Mouse (Mus musculus): ENCODE results near the gene Ddx47. TPM values are rescaled to one million over a fixed set of nuclear protein-coding genes. Genes with fewer than 3 reads are reported as not detected.

Ddx47 gene
- total and polyA plus RNA-seq, 3 experiments = 102 to 117 TPM; not detected in 1

- H3K4me3 ChIP-seq (ENCODE audit: control insufficient read depth in 1 of 2, insufficient read depth in 1 of 2, low read depth in 2 of 2, low read length in 2 of 2) = no peak overlapping the region
- H3K27me3 ChIP-seq (ENCODE audit: control insufficient read depth in 1 of 2, insufficient read depth in 2 of 2, low read length in 2 of 2) = no peaks in the 10 kb centered on the region
- H3K36me3 ChIP-seq (ENCODE audit: control insufficient read depth in 1 of 2, insufficient read depth in 2 of 2, low read length in 2 of 2) = peaks cover 9 to 21% of the 10 kb centered on the region in 2 experiments; a peak in 3 of 4 replicates
- H3K9me3 ChIP-seq (replicated peaks; ENCODE audit: insufficient read depth, low read length) = no peaks in the 10 kb centered on the region
- no peaks in the 10 kb centered on the region for H3K79me2 ChIP-seq (ENCODE audit: control insufficient read depth, insufficient read depth, low read length, poor library complexity)
- no peak overlapping the region for H3K27ac ChIP-seq (ENCODE audit: control insufficient read depth, low read depth, low read length)
- H3K9ac ChIP-seq (ENCODE audit: control insufficient read depth, low read depth, low read length, poor library complexity, severe bottlenecking) = no peak overlapping the region
- TF ChIP-seq SIN3A (IDR thresholded peaks at IDR 0.05; ENCODE audit: low read length) = no peak
- TF ChIP-seq USF1 (IDR thresholded peaks at IDR 0.05; ENCODE audit: low read depth, low read length) = no peak
- TF ChIP-seq JUND (IDR thresholded peaks at IDR 0.05; ENCODE audit: low read depth, low read length) = no peak
- TF ChIP-seq CHD1 (IDR thresholded peaks at IDR 0.05; ENCODE audit: low read depth, low read length) = no peak
- TF ChIP-seq MYC (IDR thresholded peaks at IDR 0.05; ENCODE audit: low read depth, low read length) = no peak
- no peak for TF ChIP-seq MAZ (IDR thresholded peaks at IDR 0.05; ENCODE audit: low read depth, low read length)
- TF ChIP-seq TAL1 (IDR thresholded peaks at IDR 0.05; ENCODE audit: low read length) = no peak
- no peak for TF ChIP-seq POLR2A (IDR thresholded peaks at IDR 0.05; ENCODE audit: control insufficient read depth in 1 of 2, insufficient read depth in 1 of 2, low read depth in 1 of 2, low read length in 2 of 2, poor library complexity in 1 of 2)
- TF ChIP-seq ELF1 (IDR thresholded peaks at IDR 0.05; ENCODE audit: low read depth, low read length) = no peak
- TF ChIP-seq ZKSCAN1 (IDR thresholded peaks at IDR 0.05; ENCODE audit: low read depth, low read length) = no peak
- no peak for TF ChIP-seq MAX (IDR thresholded peaks at IDR 0.05; ENCODE audit: low read length)
- no peak for TF ChIP-seq TCF12 (IDR thresholded peaks at IDR 0.05; ENCODE audit: low read depth, low read length)
- TF ChIP-seq RAD21 (IDR thresholded peaks at IDR 0.05; ENCODE audit: low read depth, low read length) = no peak
- no peaks in the 10 kb centered on the region; a peak in 2 of 4 replicates for H3K4me1 ChIP-seq (ENCODE audit: control insufficient read depth in 1 of 2, insufficient read depth in 2 of 2, low read length in 2 of 2)
- no peak for DNase-seq (ENCODE audit: low read depth, low spot score)
Observed at GRCm38 (mm10) chr6:135019564-135019963, 8.2 kb downstream of the Ddx47 start.

GRCm38 (mm10) chr6:135021633-135022032 lies 10.2 kb downstream of the Ddx47 start:
- no peak overlapping the region for H3K27ac ChIP-seq (ENCODE audit: control insufficient read depth, low read depth, low read length)
- no peaks in the 10 kb centered on the region for H3K27me3 ChIP-seq (ENCODE audit: control insufficient read depth in 1 of 2, insufficient read depth in 2 of 2, low read length in 2 of 2)
- TF ChIP-seq CHD1 (IDR thresholded peaks at IDR 0.05; ENCODE audit: low read depth, low read length) (no peak), USF1 (IDR thresholded peaks at IDR 0.05; ENCODE audit: low read depth, low read length) (no peak), ZKSCAN1 (IDR thresholded peaks at IDR 0.05; ENCODE audit: low read depth, low read length) (no peak), CTCF (IDR thresholded peaks at IDR 0.05 in 2 of 3, conservative IDR thresholded peaks at IDR 0.05 in 1 of 3; ENCODE audit: control insufficient read depth in 1 of 3, insufficient read depth in 1 of 3, low read depth in 2 of 3, low read length in 3 of 3, poor library complexity in 1 of 3, severe bottlenecking in 1 of 3) (no peak), SMC3 (IDR thresholded peaks at IDR 0.05; ENCODE audit: low read depth, low read length) (no peak), RAD21 (IDR thresholded peaks at IDR 0.05; ENCODE audit: low read depth, low read length) (no peak), BHLHE40 (IDR thresholded peaks at IDR 0.05; ENCODE audit: borderline replicate concordance, low read depth, low read length) (no peak), GABPA (IDR thresholded peaks at IDR 0.05; ENCODE audit: low read depth, low read length) (no peak), ELF1 (IDR thresholded peaks at IDR 0.05; ENCODE audit: low read depth, low read length) (no peak), POLR2AphosphoS5 (IDR thresholded peaks at IDR 0.05; ENCODE audit: borderline replicate concordance, low read depth, low read length) (no peak), MAZ (IDR thresholded peaks at IDR 0.05; ENCODE audit: low read depth, low read length) (no peak), RCOR1 (IDR thresholded peaks at IDR 0.05; ENCODE audit: low read depth, low read length) (no peak), MAX (IDR thresholded peaks at IDR 0.05; ENCODE audit: low read length) (no peak), MEF2A (IDR thresholded peaks at IDR 0.05; ENCODE audit: extremely low read depth, insufficient replicate concordance, low read depth, low read length, poor library complexity, severe bottlenecking) (no peak), MYC (IDR thresholded peaks at IDR 0.05; ENCODE audit: low read depth, low read length) (no peak)
- no peaks in the 10 kb centered on the region for H3K79me2 ChIP-seq (ENCODE audit: control insufficient read depth, insufficient read depth, low read length, poor library complexity)
- H3K9me3 ChIP-seq (replicated peaks; ENCODE audit: insufficient read depth, low read length) = no peaks in the 10 kb centered on the region
- no peak for DNase-seq (ENCODE audit: low read depth, low spot score)
- H3K4me3 ChIP-seq (ENCODE audit: control insufficient read depth in 1 of 2, insufficient read depth in 1 of 2, low read depth in 2 of 2, low read length in 2 of 2) = no peak overlapping the region
- peaks cover 4 to 16% of the 10 kb centered on the region in 2 experiments for H3K4me1 ChIP-seq (ENCODE audit: control insufficient read depth in 1 of 2, insufficient read depth in 2 of 2, low read length in 2 of 2)
- peaks cover 18 to 22% of the 10 kb centered on the region in 2 experiments for H3K36me3 ChIP-seq (ENCODE audit: control insufficient read depth in 1 of 2, insufficient read depth in 2 of 2, low read length in 2 of 2)
- H3K9ac ChIP-seq (ENCODE audit: control insufficient read depth, low read depth, low read length, poor library complexity, severe bottlenecking) = no peak overlapping the region
